Mouse (Mus musculus) frontal cortex, postnatal 14 days (tissue): ENCODE measurements at regions not wholly inside any gene's neighbourhood (a gene's known extent, or its start where the extent isn't known, plus 50 kb on each side); places are given as distances from the start of the nearest gene placed in this dataset.

Experiments used
- DNase-seq, 2 experiments: peaks; one replicate each; pipeline ENCODE4 v3.0.0; 2022; ENCODE audit warnings: low spot score in 2 of 2

DNA sequence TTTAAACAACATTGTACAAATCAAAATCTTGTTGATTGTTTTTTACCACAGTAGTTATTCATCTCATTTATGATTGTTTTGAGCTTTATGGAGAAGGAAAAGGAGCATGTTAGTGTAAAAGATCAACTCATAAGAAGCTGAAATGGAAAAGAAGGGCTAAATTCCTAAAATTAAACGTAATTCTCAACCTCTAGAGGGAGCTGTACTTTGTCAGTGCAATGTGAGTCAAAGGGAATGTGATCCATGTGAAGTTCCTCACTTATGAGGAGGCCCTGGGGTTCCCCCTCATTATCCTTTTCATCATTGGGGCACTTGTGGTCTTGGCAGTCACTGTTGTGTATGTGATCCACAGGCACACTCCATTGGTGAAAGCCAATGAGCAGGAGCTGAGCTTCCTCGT is 54.0 kb upstream of the Vmn2r7 start:
- DNase-seq, result no peak

DNA sequence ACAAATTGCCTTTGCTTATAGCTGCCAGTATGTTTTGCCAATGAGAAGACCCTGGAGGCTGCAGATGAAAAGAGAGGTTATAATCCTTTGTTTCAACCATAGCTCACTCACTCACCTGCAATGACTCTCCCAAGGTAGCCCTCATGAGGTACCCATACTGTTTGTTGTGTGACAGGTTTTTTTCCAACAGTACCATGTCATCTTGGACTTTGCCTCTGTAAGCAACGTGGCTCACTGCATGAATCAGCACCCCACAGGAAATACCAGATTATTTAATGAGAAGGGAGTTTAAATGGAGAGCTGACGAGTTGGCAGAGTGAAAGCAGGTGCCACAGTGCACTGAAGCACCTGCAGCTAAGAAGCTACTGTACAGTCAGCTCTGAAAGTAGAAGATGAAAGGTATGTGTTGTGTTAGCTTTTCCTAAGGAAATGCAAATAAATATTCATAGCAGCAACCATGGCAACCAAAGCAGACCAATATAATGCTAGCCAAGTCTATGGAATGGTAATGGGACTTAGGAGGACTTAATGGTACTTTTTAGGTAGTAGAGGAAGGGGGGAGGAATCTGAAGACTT is 56.8 kb upstream of the Vmn2r7 start:
- no peak for DNase-seq

DNA sequence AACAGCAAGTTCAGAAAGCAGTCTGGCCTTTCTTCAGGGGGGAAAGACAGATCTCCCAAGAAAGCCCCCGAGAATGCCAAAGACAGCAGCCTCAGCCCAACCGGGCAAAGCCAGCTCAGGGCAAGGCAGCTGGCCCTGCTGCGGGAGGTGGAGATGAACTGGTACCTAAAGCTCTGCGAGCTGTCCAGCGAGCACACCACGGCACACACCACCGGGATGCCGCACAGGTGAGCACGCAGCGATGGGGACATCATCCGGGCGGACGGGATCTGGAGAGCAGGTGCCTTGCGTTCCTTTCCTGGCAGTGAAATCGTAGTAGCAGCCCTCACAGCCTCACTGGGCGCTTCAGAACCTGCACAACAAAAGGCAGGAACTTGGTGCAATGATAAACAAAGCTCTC is 104.7 kb upstream of the Vmn2r7 start:
- no peak for DNase-seq

DNA sequence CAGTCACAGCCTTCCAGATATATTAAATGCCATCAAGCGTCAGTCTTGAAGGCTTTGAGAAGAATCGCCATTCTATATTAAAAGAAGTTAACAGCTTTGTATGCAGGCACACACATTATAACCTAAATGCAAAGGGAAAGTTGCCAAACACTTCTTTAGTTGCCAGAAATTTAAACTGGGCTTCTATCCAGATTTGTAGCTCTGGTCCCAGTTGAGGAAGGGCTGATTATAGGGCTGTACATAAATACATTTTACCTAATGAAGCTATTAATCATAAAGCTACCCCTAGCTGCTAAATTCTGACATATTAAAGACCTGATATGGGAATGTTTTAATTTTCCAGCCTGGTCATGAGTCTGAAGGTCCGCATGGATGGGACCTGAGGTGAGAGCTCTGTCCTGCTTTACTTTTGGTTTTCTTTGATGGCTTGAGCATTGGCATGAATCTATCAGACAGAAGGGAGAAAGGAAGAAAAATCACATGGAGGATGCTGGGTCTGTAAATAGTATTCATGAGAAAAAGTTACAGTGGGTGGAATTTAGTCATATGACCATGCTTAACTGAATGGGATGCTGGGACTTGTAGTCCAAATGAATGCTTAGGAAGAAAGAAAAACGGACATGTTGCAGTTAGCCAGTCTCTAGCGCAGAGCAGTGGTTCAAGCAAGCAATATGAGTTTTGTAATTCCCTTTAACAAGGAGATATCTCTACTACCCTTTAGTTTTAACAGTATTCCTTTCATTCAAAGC is 120.3 kb upstream of the Vmn2r7 start:
- no peak for DNase-seq

DNA sequence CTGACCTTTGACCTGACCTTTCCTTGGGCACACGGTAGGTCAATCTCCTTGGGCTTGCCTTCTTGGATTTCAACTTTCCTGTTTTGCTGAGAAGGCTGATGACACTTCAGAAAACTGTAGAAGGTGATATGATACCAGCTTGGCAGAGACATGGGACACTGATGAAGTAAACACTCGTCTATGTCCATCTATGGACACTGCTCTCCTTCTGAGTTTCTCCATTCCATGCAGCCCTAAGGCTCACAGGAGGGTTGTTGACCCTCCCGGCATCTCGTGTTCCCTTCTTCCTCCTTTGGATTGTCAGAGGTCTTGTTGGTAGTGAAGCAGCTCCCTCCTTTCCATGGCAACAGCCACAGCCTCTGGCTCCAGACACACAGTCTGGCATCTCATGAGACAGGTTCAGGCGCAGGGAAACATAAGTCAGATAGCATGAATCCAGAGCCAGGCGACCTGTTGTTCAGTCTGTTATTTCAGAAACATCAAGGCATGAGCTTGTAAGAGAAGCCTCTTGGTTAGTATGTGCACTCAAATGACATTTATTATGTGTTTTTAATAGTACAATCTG is 120.9 kb upstream of the Vmn2r7 start:
- no peak for DNase-seq

DNA sequence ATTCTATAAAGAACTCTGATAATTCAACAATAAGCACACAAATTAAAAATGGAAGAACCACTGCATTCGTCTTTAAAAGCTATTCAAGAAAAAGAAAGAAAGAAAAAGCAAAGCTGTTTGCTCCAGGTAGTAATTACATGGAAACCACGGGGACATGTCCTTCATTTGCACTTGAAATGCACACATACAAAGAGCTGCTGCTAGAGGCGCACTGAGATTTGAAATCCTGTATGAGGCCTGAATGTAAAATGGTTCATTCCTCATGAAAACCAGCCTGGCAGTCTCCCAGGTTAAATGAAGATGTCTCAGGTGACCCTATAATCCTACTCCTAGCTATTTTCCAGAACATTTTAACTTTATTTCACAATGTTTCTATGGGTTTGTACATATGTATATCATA is 123.7 kb upstream of the Vmn2r7 start:
- DNase-seq, result no peak

DNA sequence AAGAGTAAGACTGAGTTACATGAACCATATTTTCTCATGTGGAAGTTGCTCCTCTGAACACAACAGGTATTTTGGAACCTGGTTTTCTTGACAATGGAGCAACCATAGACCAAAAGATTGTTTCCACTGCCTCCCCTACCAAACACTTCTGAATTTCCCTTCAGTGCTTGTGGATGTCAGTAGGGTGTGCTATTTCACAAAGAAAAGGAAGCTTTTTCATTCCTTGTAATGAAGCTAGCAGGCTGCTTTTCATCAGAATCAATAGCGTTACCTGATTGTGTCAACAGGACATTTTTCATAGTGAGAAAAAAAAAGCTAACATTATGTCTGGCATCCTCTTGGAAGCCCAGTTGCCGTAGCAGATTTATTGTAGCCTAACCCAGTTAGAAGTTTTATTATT is 124.8 kb upstream of the Kcnab1 start:
- no peak for DNase-seq

DNA sequence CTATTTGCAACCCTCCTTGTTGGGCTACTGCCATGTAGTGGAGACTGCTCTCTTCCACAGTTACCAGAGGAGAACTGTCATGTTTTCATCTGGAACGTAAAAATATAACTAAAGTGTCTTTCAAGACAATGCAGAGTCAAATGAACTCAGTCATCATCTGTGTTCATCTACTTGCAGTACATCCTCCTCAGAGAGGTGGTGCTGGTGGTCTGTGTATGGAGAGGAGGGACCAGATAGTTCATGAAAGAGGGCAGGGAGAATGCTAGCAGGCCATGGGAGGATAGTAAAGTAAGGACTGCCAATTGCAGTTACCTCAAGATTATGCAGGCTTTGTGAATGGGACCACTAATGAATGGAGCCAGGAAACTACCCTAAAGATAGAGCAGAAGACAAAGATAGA is 121.5 kb upstream of the Kcnab1 start:
- DNase-seq, result no peak

DNA sequence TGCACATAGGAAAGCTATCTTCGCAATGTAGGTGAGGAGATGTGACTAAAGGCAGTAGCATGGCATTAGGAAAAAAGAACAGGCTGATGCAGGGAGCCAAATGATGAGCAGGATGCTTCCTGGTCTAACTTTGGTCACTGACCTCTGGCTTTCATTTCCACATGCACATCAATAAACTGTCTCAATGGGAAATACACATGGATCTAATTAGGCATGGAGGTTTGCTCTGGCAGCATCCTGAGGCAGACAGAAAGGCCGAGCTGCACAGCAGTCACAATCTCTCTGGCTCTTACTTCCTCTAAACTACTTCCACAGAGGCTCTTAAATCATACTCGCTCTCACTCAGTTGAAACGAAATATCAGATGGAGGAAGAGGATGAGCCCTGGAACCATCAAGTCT is 112.7 kb upstream of the Kcnab1 start:
- DNase-seq, result no peak

DNA sequence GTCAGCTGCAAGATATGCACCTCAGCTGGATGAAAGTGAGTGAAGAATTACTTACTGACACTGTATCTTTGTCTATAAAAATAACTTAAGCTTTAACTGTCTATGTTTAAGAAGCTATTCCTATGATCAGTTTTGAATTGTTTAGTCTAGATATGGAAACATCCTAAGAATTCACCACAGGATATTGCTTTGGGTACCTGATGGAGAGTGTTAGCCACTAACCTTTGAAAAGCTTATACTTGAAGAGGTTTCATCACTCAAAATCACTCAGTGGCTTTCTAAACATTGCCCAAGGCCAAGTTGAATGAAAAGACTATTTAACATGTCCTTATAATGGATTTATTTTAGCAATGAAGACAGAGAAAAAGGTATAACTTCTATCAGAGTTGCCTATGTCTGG is 111.6 kb upstream of the Kcnab1 start:
- no peak for DNase-seq

DNA sequence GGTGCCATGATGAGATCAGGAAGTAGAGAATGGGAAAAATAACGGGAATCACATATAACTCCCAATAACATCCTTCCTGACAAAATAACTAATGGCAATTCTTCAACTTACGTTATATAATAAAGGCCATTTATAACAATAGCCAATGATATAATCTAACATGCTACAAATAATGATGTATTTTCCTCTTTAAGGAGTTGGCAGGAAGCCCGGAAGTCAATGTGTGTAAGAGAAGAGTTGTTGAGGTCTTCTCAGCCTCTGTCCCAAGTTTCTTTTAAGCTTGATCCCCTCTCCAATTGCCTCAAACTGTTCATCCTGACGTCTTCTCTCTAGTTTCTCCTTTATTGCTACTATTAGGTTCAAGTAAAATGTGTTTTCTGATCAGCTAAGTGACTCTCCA is 108.1 kb upstream of the Kcnab1 start:
- DNase-seq, result no peak

DNA sequence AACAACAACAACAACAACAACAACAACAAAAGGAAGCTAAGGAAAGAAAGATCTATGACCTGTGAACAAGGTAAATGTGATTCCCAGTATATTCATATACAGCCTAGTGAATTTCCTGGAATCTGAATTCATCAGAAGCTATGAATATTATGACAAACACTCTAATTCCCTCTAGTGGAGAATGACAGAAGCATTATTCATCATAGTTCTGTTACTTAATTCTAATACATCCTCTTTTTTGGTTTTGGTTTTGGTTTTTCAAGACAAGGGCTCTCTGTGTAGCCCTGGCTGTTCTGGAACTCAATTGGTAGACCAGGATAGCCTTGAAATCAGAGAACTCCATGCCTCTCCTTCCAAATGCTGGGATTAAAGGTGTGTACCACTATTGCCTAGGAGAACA is 106.6 kb upstream of the Kcnab1 start:
- DNase-seq, result no peak

DNA sequence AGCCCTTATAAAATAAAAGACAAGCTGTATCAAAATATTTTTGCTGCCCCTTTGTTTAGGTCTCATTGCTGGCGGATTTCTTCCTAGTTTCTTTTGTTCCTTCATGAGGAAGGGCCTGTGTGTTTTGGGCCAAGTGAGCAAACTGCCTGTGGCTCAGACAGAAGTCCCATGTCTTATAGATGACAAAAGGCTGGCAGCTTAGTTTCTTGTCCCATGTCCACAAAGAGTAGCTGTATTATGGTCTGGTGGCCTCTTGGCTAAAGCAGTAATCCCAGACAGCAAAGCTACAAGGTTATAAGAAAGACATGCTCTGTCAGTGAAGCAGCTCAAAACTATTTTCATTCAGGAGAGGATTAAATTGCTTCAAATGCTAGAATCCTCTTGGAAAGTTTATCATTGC is 103.1 kb upstream of the Kcnab1 start:
- DNase-seq, result no peak

DNA sequence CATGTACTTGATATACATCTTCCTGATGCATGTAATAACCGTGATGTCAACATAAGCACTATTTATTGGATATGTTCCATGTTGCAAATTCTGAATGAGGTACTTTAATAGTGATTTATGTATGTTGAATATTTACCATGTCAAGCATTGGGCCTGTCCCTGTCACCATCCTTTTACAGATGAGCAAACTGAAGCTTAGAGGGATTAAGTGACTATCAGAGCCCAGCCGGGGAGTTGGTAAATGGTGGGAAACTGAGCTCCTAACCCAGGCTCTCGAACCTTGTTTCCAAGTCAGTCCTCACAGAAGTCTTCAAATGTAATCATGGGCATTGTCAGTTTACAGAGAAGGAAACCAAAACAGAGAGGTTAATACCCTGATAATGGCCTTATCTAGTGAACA is 102.6 kb upstream of the Kcnab1 start:
- DNase-seq, result no peak

DNA sequence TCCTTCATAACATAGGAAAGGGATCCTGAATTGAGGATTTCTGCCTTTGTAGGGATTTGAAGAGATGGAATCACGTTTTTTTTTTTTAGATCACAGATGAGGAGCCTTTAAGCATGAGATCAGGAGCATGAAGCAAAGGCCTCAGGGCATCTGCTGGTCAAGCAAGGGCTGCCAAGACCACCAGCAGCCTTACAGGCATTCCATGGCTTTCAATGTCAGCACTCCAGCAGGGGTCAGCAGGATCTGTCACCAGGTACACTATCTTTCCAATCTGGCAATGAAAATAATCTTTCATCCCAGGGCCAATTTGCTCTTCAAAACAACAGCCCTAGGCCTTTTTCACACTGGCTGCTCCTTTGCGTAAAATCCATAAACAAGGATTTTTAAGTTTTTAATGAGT is 85.3 kb upstream of the Kcnab1 start:
- DNase-seq, result no peak

DNA sequence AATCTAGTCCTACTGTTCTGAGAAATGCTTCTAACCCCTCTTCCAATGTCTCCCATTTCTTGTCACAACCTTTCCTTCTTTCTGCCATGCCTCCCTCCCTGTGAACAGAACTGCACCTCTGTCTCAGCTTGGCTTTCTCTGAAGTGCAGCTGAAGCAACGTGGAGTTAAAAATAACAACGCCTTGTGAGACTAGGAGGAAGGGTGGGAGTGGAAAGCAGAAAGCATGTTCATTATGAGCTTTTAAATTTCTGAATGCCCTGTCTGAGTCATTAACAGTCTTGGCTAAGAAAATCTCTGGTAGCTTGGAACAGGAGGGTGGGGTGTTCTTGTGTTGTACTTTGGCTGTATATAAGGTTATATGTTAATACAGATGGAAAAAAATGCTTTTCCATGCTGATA is 71.6 kb upstream of the Kcnab1 start:
- peak in 1 of 2 experiments; percentile 7 for DNase-seq

DNA sequence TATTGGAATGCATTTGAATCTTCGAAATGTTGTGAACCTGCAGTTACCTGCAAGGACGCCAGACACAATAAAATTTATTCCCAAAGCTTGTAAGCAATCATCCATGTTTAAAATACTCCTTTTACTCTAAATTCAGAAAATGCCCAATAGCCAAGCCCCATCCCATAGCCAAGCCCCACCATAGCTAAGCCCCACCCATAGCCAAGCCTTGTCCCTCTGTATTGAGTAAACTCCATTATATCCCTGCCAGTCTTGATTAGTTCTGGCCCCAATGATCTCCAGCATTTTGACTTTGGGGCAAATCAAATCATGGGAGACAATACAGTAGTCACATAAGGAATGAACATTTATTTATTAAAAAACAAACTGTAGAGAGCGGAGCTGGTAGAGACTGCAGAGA is 61.3 kb upstream of the Kcnab1 start:
- DNase-seq, result no peak

DNA sequence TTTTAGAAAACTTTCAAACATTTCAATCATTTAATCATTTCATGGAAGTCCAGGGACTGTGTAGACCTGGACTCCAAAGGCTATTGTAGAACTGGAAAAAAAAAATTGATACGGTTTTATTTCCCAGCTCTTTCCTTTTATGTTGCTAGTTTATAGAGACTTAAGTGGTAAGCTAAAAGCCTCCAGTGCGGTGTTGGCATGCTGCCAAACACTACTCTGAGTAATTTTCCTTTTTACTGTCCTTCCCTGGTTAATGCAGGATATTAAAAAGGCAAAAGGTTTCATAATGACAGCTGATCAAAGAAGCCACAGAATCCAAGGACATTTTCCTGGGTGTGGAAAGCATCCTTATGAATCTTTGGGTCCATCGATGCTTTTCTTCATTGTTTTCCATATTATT is 53.8 kb upstream of the Kcnab1 start:
- DNase-seq, result no peak
